Mouse (Mus musculus): ENCODE data around the gene Brf1.

Gene Brf1

GRCm38 (mm10) chr12:112969616-112970015 lies 30.9 kb downstream of the Brf1 start:
- peak in 1 of 2 experiments; percentile 15 for DNase-seq

- peak in 1 of 2 experiments; percentile 9 for DNase-seq
Observed at GRCm38 (mm10) chr12:112968943-112969342, 31.6 kb downstream of the Brf1 start.

GRCm38 (mm10) chr12:112965783-112966182 lies 34.7 kb downstream of the Brf1 start:
- peak in 1 of 2 experiments; percentile 25 for DNase-seq

- peak; percentile 28 to 53 for DNase-seq
Observed at GRCm38 (mm10) chr12:112961872-112962271, 38.6 kb downstream of the Brf1 start.

GRCm38 (mm10) chr12:112961428-112961827 lies 39.1 kb downstream of the Brf1 start:
- DNase-seq = peak in 1 of 2 experiments; percentile 44

- DNase-seq = no peak
Observed at GRCm38 (mm10) chr12:112959421-112959820, 41.1 kb downstream of the Brf1 start.

- peak; percentile 54 to 58 for DNase-seq
Observed at GRCm38 (mm10) chr12:112958303-112958702, 42.2 kb downstream of the Brf1 start.

GRCm38 (mm10) chr12:112955800-112956199 lies 44.7 kb downstream of the Brf1 start:
- peak; percentile 80 to 87 for DNase-seq

GRCm38 (mm10) chr12:112952926-112953565 lies 47.5 kb downstream of the Brf1 start:
- peak in 1 of 2 experiments; percentile 29 for DNase-seq

- peak; percentile 49 to 80 for DNase-seq
Observed at GRCm38 (mm10) chr12:112952433-112952832, 48.1 kb downstream of the Brf1 start.

- DNase-seq = peak in 1 of 2 experiments; percentile 37
Observed at GRCm38 (mm10) chr12:112951150-112951842, 49.2 kb downstream of the Brf1 start.

- DNase-seq = no peak
Observed at GRCm38 (mm10) chr12:112950761-112951129, 49.8 kb downstream of the Brf1 start.

GRCm38 (mm10) chr12:112950040-112950760 lies 50.3 kb downstream of the Brf1 start:
- DNase-seq = peak; percentile 90 to 93

- DNase-seq = peak in 1 of 2 experiments; percentile 44
Observed at GRCm38 (mm10) chr12:112947307-112947706, 53.2 kb downstream of the Brf1 start.

- DNase-seq = no peak
Observed at GRCm38 (mm10) chr12:112943669-112944068, 56.8 kb downstream of the Brf1 start.

- peak; percentile 89 to 92 for DNase-seq
Observed at GRCm38 (mm10) chr12:112941776-112942713, 58.5 kb downstream of the Brf1 start, which contains the start of gene Nudt14. Gene Nudt14, minus strand, starts transcription at chr12:112942124.

- peak; percentile 57 to 61 for DNase-seq
Observed at GRCm38 (mm10) chr12:112941156-112941775, 59.2 kb downstream of the Brf1 start.

GRCm38 (mm10) chr12:112940710-112941109 lies 59.8 kb downstream of the Brf1 start:
- DNase-seq = no peak

GRCm38 (mm10) chr12:112940238-112940637 lies 60.3 kb downstream of the Brf1 start:
- no peak for DNase-seq

GRCm38 (mm10) chr12:112938873-112939565 lies 61.5 kb downstream of the Brf1 start:
- DNase-seq = no peak

GRCm38 (mm10) chr12:112938366-112938765 lies 62.1 kb downstream of the Brf1 start:
- no peak for DNase-seq

Data from kidney, postnatal 25 days (tissue).